Mouse (Mus musculus): Measurements from ENCODE around the gene Pepd. TPM values are rescaled to one million over a fixed set of nuclear protein-coding genes. Genes with fewer than 3 reads are reported as not detected.
A peak's percentile ranks its signal among the peaks of the same experiment; 100 is the strongest.

Gene Pepd
- total RNA-seq, 2 experiments from 2014 or later, result 24.1 to 25.9 TPM

DNA sequence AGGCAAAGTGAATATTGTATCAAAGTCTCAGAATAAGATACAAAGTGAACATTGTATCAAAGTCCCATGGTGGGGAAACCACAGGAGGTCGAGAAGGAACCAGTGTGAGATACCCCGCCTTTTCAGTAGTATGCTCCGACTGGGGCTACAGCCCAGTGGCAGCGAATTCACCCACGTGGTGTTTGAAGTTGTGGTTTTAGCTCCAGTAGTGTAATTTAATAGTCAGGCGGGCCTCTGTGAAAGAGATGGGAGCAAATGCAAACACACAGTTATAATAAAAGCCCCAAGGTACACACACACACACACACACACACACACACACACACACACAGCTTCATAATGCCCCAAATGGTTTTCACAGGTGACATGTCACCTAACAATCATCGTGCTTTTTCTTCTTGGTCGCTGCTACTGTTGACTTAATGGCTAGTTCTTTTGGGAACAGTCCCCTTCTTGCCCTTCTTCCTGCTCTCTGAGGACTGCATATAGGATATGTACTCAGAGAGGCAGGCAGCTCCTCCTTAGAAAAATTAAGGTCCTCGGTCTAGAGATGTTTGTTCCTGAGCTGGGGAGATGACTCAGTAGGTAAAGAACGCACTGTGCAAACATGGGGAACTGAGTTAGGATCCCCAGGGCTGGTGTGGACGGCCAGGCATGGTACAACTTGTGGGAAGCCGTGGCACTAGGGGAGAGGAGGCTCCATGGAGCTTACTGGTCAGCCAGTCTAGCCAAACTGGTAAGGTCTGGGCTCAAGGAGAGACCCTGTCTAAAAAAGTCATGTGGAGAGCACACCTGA, 172.6 kb downstream of the Pepd start:
- no peak for DNase-seq
- intact Hi-C loops (cut with DNase I), result no loop called here

GRCm38 (mm10) chr7:35086271-35086861, 174.2 kb downstream of the Pepd start:
- intact Hi-C loops (cut with DNase I), result no loop called here
- peak in 1 of 2 experiments; percentile 35 for DNase-seq

- no peak for DNase-seq
- intact Hi-C loops (cut with DNase I), result no loop called here
Observed at GRCm38 (mm10) chr7:35090550-35090949, 178.4 kb downstream of the Pepd start.

Small RNA genes lying within 50 kb of the gene (microRNA-seq; reads per million reads assigned to microRNA genes)
- 0 reads per million in 2 experiments for gene Gm25033 (ENCODE audit: borderline number of aligned reads in 2 of 2)

Other genes starting within 250 kb of the Pepd start
- gene Chst8, start 99.7 kb upstream of the Pepd start, total RNA-seq (2021), result under 1 TPM in 1 of 2 experiments, not detected in 1; 0.24 TPM
- 10 to 100 TPM; 21.5 to 24.6 TPM for gene Cebpg, start 144.2 kb downstream of the Pepd start, total RNA-seq (2021)
- 1 to 10 TPM; 4.5 to 9.4 TPM for gene Cebpa, start 206.9 kb downstream of the Pepd start, total RNA-seq (2021)

Measured in heart, postnatal 36 days (tissue).